Mouse (Mus musculus) ES-Bruce4 (cell line): Measurements from ENCODE around the gene Stat5b. TPM values are rescaled to one million over a fixed set of nuclear protein-coding genes. Genes with fewer than 3 reads are reported as not detected.

Source experiments
- H3K27ac ChIP-seq: 2 replicates; pipeline ENCODE4 v1.5.1; 2012; ENCODE audit warnings: low read length, inconsistent platforms; ENCODE audit not compliant: insufficient read depth
- H3K27me3 ChIP-seq: 2 replicates; pipeline ENCODE4 v1.6.1; 2012; ENCODE audit warnings: mild to moderate bottlenecking, low read length, inconsistent platforms; ENCODE audit not compliant: control insufficient read depth, poor library complexity, insufficient read depth, severe bottlenecking
- H3K36me3 ChIP-seq: 2 replicates; pipeline ENCODE4 v1.6.1; 2012; ENCODE audit warnings: inconsistent platforms, mild to moderate bottlenecking, low read length, moderate library complexity; ENCODE audit not compliant: control insufficient read depth, poor library complexity, insufficient read depth, severe bottlenecking
- H3K4me1 ChIP-seq: one replicate; pipeline ENCODE4 v1.8.1; 2011; ENCODE audit warnings: low read length; ENCODE audit not compliant: control insufficient read depth, insufficient read depth
- H3K4me3 ChIP-seq: 2 replicates; pipeline ENCODE4 v1.5.1; 2011; ENCODE audit warnings: low read depth, mild to moderate bottlenecking, low read length
- H3K9ac ChIP-seq: 2 replicates; pipeline ENCODE4 v1.6.1; 2012; ENCODE audit warnings: low read depth, mild to moderate bottlenecking, inconsistent platforms; ENCODE audit not compliant: poor library complexity, severe bottlenecking
- H3K9me3 ChIP-seq: replicated peaks from 2 replicates; pipeline ENCODE4 v1.6.1; 2012; ENCODE audit warnings: mild to moderate bottlenecking, low read length, inconsistent platforms; ENCODE audit not compliant: control insufficient read depth, poor library complexity, insufficient read depth, severe bottlenecking
- CTCF ChIP-seq: IDR thresholded peaks from one replicate; pipeline ENCODE4 v1.8.1; 2011; ENCODE audit warnings: low read depth, low read length
- EP300 ChIP-seq: IDR thresholded peaks from 2 replicates; pipeline ENCODE4 v1.6.1; 2011; ENCODE audit warnings: low read depth, low read length; ENCODE audit not compliant: insufficient read depth
- POLR2A ChIP-seq: IDR thresholded peaks from one replicate; pipeline ENCODE4 v1.8.1; 2011; ENCODE audit warnings: low read length; ENCODE audit not compliant: insufficient read depth
- polyA plus RNA-seq: library from polyadenylated mRNA; stranded (reverse); fragments of >200 nt; gene quantifications from 2 replicates; pipeline ENCODE4 v1.2.4, GENCODE M21; 2011; ENCODE audit warnings: low read depth; ENCODE audit not compliant: missing spikeins, insufficient read depth, insufficient read length

Stat5b gene
- polyA plus RNA-seq, 1 experiment = 7.3 TPM

GRCm38 (mm10) chr11:100738749-100739148 is 111.8 kb downstream of the Stat5b start:
- no peaks in the 10 kb centered on the region for H3K27me3 ChIP-seq
- no peak for TF ChIP-seq POLR2A
- no peak for TF ChIP-seq CTCF
- TF ChIP-seq EP300 = no peak
- no peaks in the 10 kb centered on the region for H3K9me3 ChIP-seq
- no peak overlapping the region for H3K27ac ChIP-seq
- H3K4me1 ChIP-seq = no peaks in the 10 kb centered on the region
- H3K9ac ChIP-seq = peak overlapping the region; percentile 22
- no peaks in the 10 kb centered on the region; the same call in 1 of the 2 replicates for H3K36me3 ChIP-seq
- peak overlapping the region; percentile 42; the same call in 1 of the 2 replicates for H3K4me3 ChIP-seq

GRCm38 (mm10) chr11:100738066-100738604 is 112.4 kb downstream of the Stat5b start, which contains the start of gene Rab5c:
TSS of gene Rab5c (minus strand) at chr11:100738215.
- Histone ChIP-seq H3K4me3 (peak within 1 kb of the TSS; percentile 92), H3K9ac (peak within 1 kb of the TSS; percentile 93), H3K36me3 (no peaks in the 10 kb centered on the region; the same call in 1 of the 2 replicates), H3K4me1 (no peaks in the 10 kb centered on the region), H3K9me3 (no peaks in the 10 kb centered on the region), H3K27me3 (no peaks in the 10 kb centered on the region), H3K27ac (0 out of 2 replicates have a peak within 1 kb of the TSS, but pooled peaks have one; percentile 12)
- TF ChIP-seq EP300 (no peak; the same call in 1 of the 2 replicates), POLR2A (peak; percentile 83)

- Histone ChIP-seq H3K27ac (no peak overlapping the region), H3K36me3 (peaks cover 2% of the 10 kb centered on the region), H3K4me3 (peak overlapping the region; percentile 92), H3K27me3 (no peaks in the 10 kb centered on the region), H3K9ac (peak overlapping the region; percentile 93), H3K4me1 (no peaks in the 10 kb centered on the region), H3K9me3 (no peaks in the 10 kb centered on the region)
- TF ChIP-seq POLR2A = no peak
- TF ChIP-seq CTCF = no peak
- TF ChIP-seq EP300 = no peak
These were observed 113.3 kb downstream of the Stat5b start for GRCm38 (mm10) chr11:100737105-100737733.

GRCm38 (mm10) chr11:100736746-100737080 is 113.8 kb downstream of the Stat5b start:
- Histone ChIP-seq H3K9ac (peak overlapping the region; percentile 93), H3K36me3 (peaks cover 2% of the 10 kb centered on the region), H3K9me3 (no peaks in the 10 kb centered on the region), H3K4me1 (no peaks in the 10 kb centered on the region), H3K27me3 (no peaks in the 10 kb centered on the region), H3K27ac (no peak overlapping the region), H3K4me3 (peak overlapping the region; percentile 92)
- TF ChIP-seq POLR2A = no peak
- TF ChIP-seq CTCF = no peak
- TF ChIP-seq EP300 = no peak

GRCm38 (mm10) chr11:100735954-100736745 is 114.4 kb downstream of the Stat5b start:
- H3K27me3 ChIP-seq = no peaks in the 10 kb centered on the region
- H3K4me3 ChIP-seq = peak overlapping the region; percentile 15; the same call in 1 of the 2 replicates
- no peak for TF ChIP-seq CTCF
- TF ChIP-seq EP300 = no peak
- TF ChIP-seq POLR2A = no peak
- H3K4me1 ChIP-seq = no peaks in the 10 kb centered on the region
- H3K36me3 ChIP-seq = peaks cover 2% of the 10 kb centered on the region
- H3K9me3 ChIP-seq = no peaks in the 10 kb centered on the region
- H3K9ac ChIP-seq = peak overlapping the region; percentile 36
- H3K27ac ChIP-seq = 0 out of 2 replicates have a peak overlapping the region, but pooled peaks have one; percentile 1
